Mouse (Mus musculus) C2C12 (cell line): ENCODE results near the gene Atg9b.

ENCODE experiments used
- CTCF ChIP-seq: IDR thresholded peaks from one replicate; pipeline ENCODE4 v1.5.1; 2011; ENCODE audit not compliant: control insufficient read depth, insufficient read depth, insufficient read length
- MAX ChIP-seq: IDR thresholded peaks from one replicate; pipeline ENCODE4 v1.6.1; 2011; ENCODE audit warnings: mild to moderate bottlenecking, control low read depth
- MYOD1 ChIP-seq: IDR thresholded peaks from one replicate; pipeline ENCODE4 v1.6.1; 2011; ENCODE audit warnings: low read depth; ENCODE audit not compliant: control insufficient read depth, insufficient read length
- MYOG ChIP-seq: IDR thresholded peaks from one replicate; pipeline ENCODE4 v1.6.1; 2011; ENCODE audit not compliant: control insufficient read depth, insufficient read length; ENCODE audit errors: extremely low read depth

- TF ChIP-seq CTCF (no peak), MAX (no peak), MYOG (no peak), MYOD1 (no peak)
Observed at GRCm38 (mm10) chr5:24387264-24388241, 4.4 kb downstream of the Atg9b start.
